ENCODE assay signal across 25 mouse cellular contexts in the genomic region with DNA sequence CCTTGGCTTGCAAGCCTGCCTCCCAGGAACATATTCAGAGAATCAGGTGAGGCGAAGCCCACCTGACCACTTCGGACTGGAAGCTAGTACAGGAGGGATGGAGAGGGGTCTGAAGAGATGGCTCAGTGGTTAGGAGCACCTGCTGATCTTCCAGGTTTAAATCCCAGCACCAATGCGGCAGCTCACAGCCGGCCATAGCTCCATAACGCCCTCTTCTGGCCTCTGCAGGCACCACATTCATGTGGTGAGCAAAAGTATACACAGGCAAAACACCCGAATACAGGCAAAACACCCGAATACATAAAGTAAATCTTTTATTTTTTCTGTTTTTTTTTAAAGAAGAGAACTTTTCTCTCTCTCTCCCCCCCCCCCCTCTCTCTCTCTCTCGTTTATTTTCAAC. TPM values are rescaled to one million over a fixed set of nuclear protein-coding genes. Genes with fewer than 3 reads are reported as not detected.
A peak's percentile ranks its signal among the peaks of the same experiment; 100 is the strongest.
DNase-seq lines count a peak whose midpoint lies in the region; ATAC-seq and TF ChIP-seq lines count a peak whose summit lies in the region.
"Had no signal": no experiment of that assay in that cellular context is flagged by ENCODE, and none has a peak within 500 bp of the region (broad histone marks: within the 10 kb centered on the region; RNA-seq: fewer than 3 reads in every experiment).

No protein-coding gene starts in this region.

- H3K4me3 ChIP-seq in forebrain, postnatal 0 days (ENCODE audit: low read depth, low read length) = no peak overlapping the region
- no peak overlapping the region for H3K4me3 ChIP-seq in forebrain, embryonic 13.5 days
- no peak overlapping the region for H3K4me3 ChIP-seq in liver, adult 2 months (ENCODE audit: insufficient read depth, low read depth, low read length)
- no peak overlapping the region for H3K4me3 ChIP-seq in liver, embryonic 11.5 days (ENCODE audit: low read depth, low read length)
- no peak overlapping the region for H3K4me3 ChIP-seq in CH12.LX (replicated peaks in 1 of 3; ENCODE audit: low read depth in 2 of 3, low read length in 2 of 3, poor library complexity in 1 of 3)
- no peak overlapping the region for H3K4me3 ChIP-seq in bone marrow macrophage, adult 2 months (ENCODE audit: insufficient read depth, low read length)
- no peak overlapping the region for H3K4me3 ChIP-seq in forebrain, embryonic 11.5 days (ENCODE audit: low read depth, low read length)
- H3K4me3 ChIP-seq in kidney, embryonic 16.5 days (ENCODE audit: low read length) = no peak overlapping the region
- H3K4me3 ChIP-seq: forebrain, embryonic 15.5 days; heart, embryonic 15.5 days; left cerebral cortex, adult 2 months; megakaryocyte, embryonic 14.5 days; midbrain, embryonic 15.5 days; myocyte; neural tube, embryonic 13.5 days; stomach, embryonic 15.5 days had no signal

- DNase-seq in forebrain, postnatal 0 days = no peak
- DNase-seq in liver, adult 2 months (ENCODE audit: extremely low read depth, low read depth, low spot score) = no peak
- no peak for DNase-seq in liver, embryonic 11.5 days (ENCODE audit: low spot score)
- DNase-seq in CH12.LX (ENCODE audit: extremely low read depth) = no peak
- DNase-seq in forebrain, embryonic 11.5 days (ENCODE audit: low spot score) = no peak

- TF ChIP-seq CTCF in forebrain, postnatal 0 days (IDR thresholded peaks at IDR 0.05; ENCODE audit: low read depth) = peak; percentile 11; the same call in 1 of the 2 replicates
- peak; percentile 35 for TF ChIP-seq CTCF in liver, adult 2 months (IDR thresholded peaks at IDR 0.05; ENCODE audit: low read depth, low read length)
- TF ChIP-seq CTCF in CH12.LX (conservative IDR thresholded peaks at IDR 0.05 in 1 of 2, IDR thresholded peaks at IDR 0.05 in 1 of 2; ENCODE audit: low read depth in 2 of 2, low read length in 2 of 2) = peak; percentile 20 to 36; a peak in 3 of 4 replicates
- TF ChIP-seq CTCF in bone marrow macrophage, adult 2 months (IDR thresholded peaks at IDR 0.05; ENCODE audit: low read depth, low read length) = 0 out of 2 replicates have a peak, but pooled peaks have one; percentile 25

- H3K79me2 ChIP-seq in liver, adult 2 months (ENCODE audit: control insufficient read depth, insufficient read depth, low read length) = no peaks in the 10 kb centered on the region
- no peaks in the 10 kb centered on the region for H3K79me2 ChIP-seq in CH12.LX (replicated peaks; ENCODE audit: control insufficient read depth, extremely low read depth, insufficient read depth, poor library complexity, severe bottlenecking)

- WGBS in forebrain, postnatal 0 days = 64% methylated on average over 8 of the region's 8 CpGs
- WGBS in forebrain, embryonic 13.5 days = 65% methylated on average over 8 of the region's 8 CpGs
- 80% methylated on average over 8 of the region's 8 CpGs for WGBS in liver, adult 2 months
- 64% methylated on average over 8 of the region's 8 CpGs for WGBS in liver, embryonic 11.5 days
- 59% methylated on average over 8 of the region's 8 CpGs for WGBS in forebrain, embryonic 11.5 days
- 71% methylated on average over 8 of the region's 8 CpGs for WGBS in kidney, embryonic 16.5 days

- in situ Hi-C loops in CH12.LX (cut with MboI; ENCODE audit: low pct_ligation_motif_present, low pct_unique_long_range_greater_than_20kb, low sequenced_read_pairs) = no loop called here

- no peak for TF ChIP-seq RAD21 in CH12.LX (IDR thresholded peaks at IDR 0.05; ENCODE audit: low read depth, low read length)

- no peaks in the 10 kb centered on the region for H3K27me3 ChIP-seq in forebrain, postnatal 0 days (ENCODE audit: insufficient read depth, low read length)
- H3K27me3 ChIP-seq in forebrain, embryonic 13.5 days = peaks cover 8% of the 10 kb centered on the region; the same call in 1 of the 2 replicates
- no peaks in the 10 kb centered on the region for H3K27me3 ChIP-seq in liver, adult 2 months (ENCODE audit: control insufficient read depth, insufficient read depth, low read length)
- H3K27me3 ChIP-seq in liver, embryonic 11.5 days (replicated peaks; ENCODE audit: control insufficient read depth, insufficient read depth, low read length) = no peaks in the 10 kb centered on the region
- peaks cover 53% of the 10 kb centered on the region for H3K27me3 ChIP-seq in CH12.LX (replicated peaks)
- no peaks in the 10 kb centered on the region for H3K27me3 ChIP-seq in forebrain, embryonic 11.5 days (ENCODE audit: control insufficient read depth, insufficient read depth, low read length)
- no peaks in the 10 kb centered on the region; the same call in 1 of the 2 replicates for H3K27me3 ChIP-seq in kidney, embryonic 16.5 days (ENCODE audit: insufficient read depth, low read length)
- H3K27me3 ChIP-seq: forebrain, embryonic 15.5 days; heart, embryonic 15.5 days; Patski; stomach, embryonic 15.5 days had no signal

- H3K36me3 ChIP-seq in forebrain, postnatal 0 days (ENCODE audit: insufficient read depth) = no peaks in the 10 kb centered on the region
- no peaks in the 10 kb centered on the region for H3K36me3 ChIP-seq in forebrain, embryonic 13.5 days (ENCODE audit: poor library complexity, severe bottlenecking)
- H3K36me3 ChIP-seq in liver, adult 2 months (ENCODE audit: control insufficient read depth, insufficient read depth, low read length) = no peaks in the 10 kb centered on the region
- no peaks in the 10 kb centered on the region for H3K36me3 ChIP-seq in liver, embryonic 11.5 days (ENCODE audit: control insufficient read depth, insufficient read depth, low read length)
- no peaks in the 10 kb centered on the region for H3K36me3 ChIP-seq in CH12.LX (replicated peaks in 1 of 2; ENCODE audit: control insufficient read depth in 1 of 2, insufficient read depth in 1 of 2, low read length in 1 of 2)
- H3K36me3 ChIP-seq in forebrain, embryonic 11.5 days (ENCODE audit: control insufficient read depth, insufficient read depth, low read length) = no peaks in the 10 kb centered on the region
- no peaks in the 10 kb centered on the region for H3K36me3 ChIP-seq in kidney, embryonic 16.5 days (ENCODE audit: insufficient read depth, low read length)
- H3K36me3 ChIP-seq: forebrain, embryonic 15.5 days; heart, embryonic 15.5 days; midbrain, embryonic 15.5 days; neural tube, embryonic 13.5 days; stomach, embryonic 15.5 days had no signal

- ATAC-seq in forebrain, postnatal 0 days = no peak
- no peak for ATAC-seq in forebrain, embryonic 13.5 days
- no peak for ATAC-seq in liver, embryonic 11.5 days (replicated peaks; ENCODE audit: low FRiP score)
- ATAC-seq in forebrain, embryonic 11.5 days (replicated peaks; ENCODE audit: low FRiP score) = no peak
- no peak for ATAC-seq in kidney, embryonic 16.5 days (ENCODE audit: low FRiP score, low TSS enrichment)
- ATAC-seq: midbrain, embryonic 15.5 days; Patski had no signal

- H3K4me2 ChIP-seq in forebrain, postnatal 0 days (ENCODE audit: low read depth) = no peak overlapping the region
- H3K4me2 ChIP-seq in forebrain, embryonic 13.5 days = no peak overlapping the region
- no peak overlapping the region for H3K4me2 ChIP-seq in liver, embryonic 11.5 days
- H3K4me2 ChIP-seq in CH12.LX (ENCODE audit: insufficient read depth, low read depth, poor library complexity, severe bottlenecking) = no peak overlapping the region
- no peak overlapping the region for H3K4me2 ChIP-seq in forebrain, embryonic 11.5 days (ENCODE audit: low read depth, low read length, severe bottlenecking)
- H3K4me2 ChIP-seq in kidney, embryonic 16.5 days (replicated peaks; ENCODE audit: low read depth, low read length) = no peak overlapping the region
- H3K4me2 ChIP-seq: forebrain, embryonic 15.5 days; heart, embryonic 15.5 days; midbrain, embryonic 15.5 days; neural tube, embryonic 13.5 days; stomach, embryonic 15.5 days had no signal

- no peak for TF ChIP-seq EP300 in CH12.LX (IDR thresholded peaks at IDR 0.05; ENCODE audit: low read length)

- no peaks in the 10 kb centered on the region for H3K4me1 ChIP-seq in forebrain, postnatal 0 days (ENCODE audit: insufficient read depth)
- 0 out of 2 replicates have a peak, but pooled peaks cover 4% of the 10 kb centered on the region for H3K4me1 ChIP-seq in forebrain, embryonic 13.5 days
- H3K4me1 ChIP-seq in liver, adult 2 months (ENCODE audit: control insufficient read depth, insufficient read depth, low read length) = no peaks in the 10 kb centered on the region
- H3K4me1 ChIP-seq in liver, embryonic 11.5 days (replicated peaks; ENCODE audit: control insufficient read depth, insufficient read depth, low read length) = peaks cover under 1% of the 10 kb centered on the region
- H3K4me1 ChIP-seq in CH12.LX (ENCODE audit: control insufficient read depth in 1 of 2, insufficient read depth in 2 of 2) = peaks cover 1 to 20% of the 10 kb centered on the region in 2 experiments; a peak in 3 of 4 replicates
- peaks cover 7% of the 10 kb centered on the region for H3K4me1 ChIP-seq in bone marrow macrophage, adult 2 months (ENCODE audit: control insufficient read depth, insufficient read depth, low read length)
- peaks cover under 1% of the 10 kb centered on the region; the same call in 1 of the 2 replicates for H3K4me1 ChIP-seq in forebrain, embryonic 11.5 days (replicated peaks; ENCODE audit: control insufficient read depth, insufficient read depth, low read length)
- peaks cover 10% of the 10 kb centered on the region; the same call in 1 of the 2 replicates for H3K4me1 ChIP-seq in kidney, embryonic 16.5 days (ENCODE audit: insufficient read depth, low read length)

- no peak overlapping the region for H3K27ac ChIP-seq in forebrain, postnatal 0 days (ENCODE audit: low read depth, low read length)
- no peak overlapping the region for H3K27ac ChIP-seq in forebrain, embryonic 13.5 days
- no peak overlapping the region for H3K27ac ChIP-seq in liver, adult 2 months (replicated peaks; ENCODE audit: insufficient read depth, low read depth, low read length)
- no peak overlapping the region for H3K27ac ChIP-seq in liver, embryonic 11.5 days (ENCODE audit: low read depth, low read length)
- H3K27ac ChIP-seq in CH12.LX (ENCODE audit: insufficient read depth, low read depth) = no peak overlapping the region
- H3K27ac ChIP-seq in bone marrow macrophage, adult 2 months (ENCODE audit: insufficient read depth, low read depth, low read length) = no peak overlapping the region
- no peak overlapping the region for H3K27ac ChIP-seq in forebrain, embryonic 11.5 days (ENCODE audit: low read depth, low read length)
- H3K27ac ChIP-seq in kidney, embryonic 16.5 days (ENCODE audit: low read length) = no peak overlapping the region
- H3K27ac ChIP-seq: forebrain, embryonic 15.5 days; heart, embryonic 15.5 days; kidney, postnatal 0 days; left cerebral cortex, adult 2 months; midbrain, embryonic 15.5 days; neural tube, embryonic 13.5 days; stomach, embryonic 15.5 days had no signal

- dilution Hi-C loops in CH12.LX (cut with MboI; ENCODE audit: extremely low pct_ligation_motif_present, extremely low pct_unique_long_range_greater_than_20kb, low sequenced_read_pairs) = no loop called here

- no peaks in the 10 kb centered on the region for H3K9me3 ChIP-seq in forebrain, postnatal 0 days (ENCODE audit: low read length)
- H3K9me3 ChIP-seq in forebrain, embryonic 13.5 days (replicated peaks) = no peaks in the 10 kb centered on the region
- H3K9me3 ChIP-seq in liver, embryonic 11.5 days (ENCODE audit: control insufficient read depth, low read length) = no peaks in the 10 kb centered on the region
- no peaks in the 10 kb centered on the region for H3K9me3 ChIP-seq in CH12.LX (replicated peaks; ENCODE audit: low read length)
- no peaks in the 10 kb centered on the region for H3K9me3 ChIP-seq in forebrain, embryonic 11.5 days (ENCODE audit: control insufficient read depth, low read length)
- H3K9me3 ChIP-seq in kidney, embryonic 16.5 days (ENCODE audit: low read length) = no peaks in the 10 kb centered on the region
- H3K9me3 ChIP-seq: forebrain, embryonic 15.5 days; heart, embryonic 15.5 days; megakaryocyte, embryonic 14.5 days; midbrain, embryonic 15.5 days; neural tube, embryonic 13.5 days; stomach, embryonic 15.5 days had no signal

- no peak for TF ChIP-seq POLR2A in liver, adult 2 months (IDR thresholded peaks at IDR 0.05; ENCODE audit: extremely low read depth, insufficient read depth, low read length)
- TF ChIP-seq POLR2A in CH12.LX (IDR thresholded peaks at IDR 0.05; ENCODE audit: low read depth, low read length) = no peak
- TF ChIP-seq POLR2A in bone marrow macrophage, adult 2 months (IDR thresholded peaks at IDR 0.05; ENCODE audit: borderline replicate concordance, low read depth, low read length) = no peak

- H3K9ac ChIP-seq in forebrain, postnatal 0 days = no peak overlapping the region
- no peak overlapping the region for H3K9ac ChIP-seq in forebrain, embryonic 13.5 days
- H3K9ac ChIP-seq in liver, adult 2 months (ENCODE audit: low read depth, low read length) = no peak overlapping the region
- H3K9ac ChIP-seq in liver, embryonic 11.5 days (ENCODE audit: low read depth, low read length) = no peak overlapping the region
- H3K9ac ChIP-seq in CH12.LX (ENCODE audit: insufficient read depth, low read depth) = no peak overlapping the region
- no peak overlapping the region for H3K9ac ChIP-seq in forebrain, embryonic 11.5 days (ENCODE audit: low read length)
- no peak overlapping the region for H3K9ac ChIP-seq in kidney, embryonic 16.5 days (replicated peaks; ENCODE audit: low read length)
- H3K9ac ChIP-seq: forebrain, embryonic 15.5 days; heart, embryonic 15.5 days; midbrain, embryonic 15.5 days; neural tube, embryonic 13.5 days; stomach, embryonic 15.5 days had no signal

RNA-seq across cellular contexts. Expression of a gene that starts 15.6 kb away (rescaled TPM):
- total RNA-seq in forebrain, postnatal 0 days (2014; rRNA removed) = 1.5 and 2.2 TPM in 2 replicates
- 3.1 and 3.9 TPM in 2 replicates for polyA plus RNA-seq in forebrain, postnatal 0 days (2015; fragmentation: Nextera tagmentation; extraction: Ambion mirVana)
- polyA plus RNA-seq in forebrain, embryonic 13.5 days (2015; fragmentation: Nextera tagmentation; extraction: Ambion mirVana) = 1.7 and 2.6 TPM in 2 replicates
- 240 and 251 TPM in 2 replicates for total RNA-seq in liver, adult 2 months (2014; rRNA removed)
- polyA plus RNA-seq in liver, adult 2 months (2012; rRNA removed) = 155 and 168 TPM in 2 replicates
- 103 TPM in 2 replicates for polyA plus RNA-seq in liver, embryonic 11.5 days (2014; fragmentation: Nextera tagmentation; extraction: Ambion mirVana)
- total RNA-seq in CH12.LX (2012; rRNA removed) = not detected in 2 replicates
- not detected in 2 replicates for total RNA-seq in CH12.LX (2014; rRNA removed)
- not detected in 2 replicates for polyA plus RNA-seq in CH12.LX (2012; ENCODE audit: insufficient read length, low read depth)
- not detected in 2 replicates for polyA plus RNA-seq in bone marrow macrophage, adult 2 months (2012; ENCODE audit: insufficient read depth, insufficient read length, missing spikeins)
- polyA plus RNA-seq in forebrain, embryonic 11.5 days (2014; fragmentation: Nextera tagmentation; extraction: Ambion mirVana) = 16.2 and 19.2 TPM in 2 replicates
- 267 and 282 TPM in 2 replicates for polyA plus RNA-seq in kidney, embryonic 16.5 days (2015; fragmentation: Nextera tagmentation; extraction: Ambion mirVana)
- total RNA-seq: left cerebral cortex, postnatal 36 days had no signal
- polyA plus RNA-seq: activated CD4-positive, CD25-positive, alpha-beta regulatory T cell, adult 4 months had no signal

RNA-seq across cellular contexts. Expression of a gene that starts 34.6 kb away (rescaled TPM):
- not detected in 2 replicates for total RNA-seq in forebrain, postnatal 0 days (2014; rRNA removed)
- polyA plus RNA-seq in forebrain, postnatal 0 days (2015; fragmentation: Nextera tagmentation; extraction: Ambion mirVana) = not detected in 2 replicates
- polyA plus RNA-seq in forebrain, embryonic 13.5 days (2015; fragmentation: Nextera tagmentation; extraction: Ambion mirVana) = not detected in 2 replicates
- total RNA-seq in liver, adult 2 months (2014; rRNA removed) = not detected in 2 replicates
- polyA plus RNA-seq in liver, adult 2 months (2012; rRNA removed) = not detected in 2 replicates
- polyA plus RNA-seq in liver, embryonic 11.5 days (2014; fragmentation: Nextera tagmentation; extraction: Ambion mirVana) = not detected in 2 replicates
- not detected in 2 replicates for total RNA-seq in CH12.LX (2012; rRNA removed)
- total RNA-seq in CH12.LX (2014; rRNA removed) = not detected in 2 replicates
- not detected in 2 replicates for polyA plus RNA-seq in CH12.LX (2012; ENCODE audit: insufficient read length, low read depth)
- polyA plus RNA-seq in bone marrow macrophage, adult 2 months (2012; ENCODE audit: insufficient read depth, insufficient read length, missing spikeins) = not detected in 2 replicates
- polyA plus RNA-seq in forebrain, embryonic 11.5 days (2014; fragmentation: Nextera tagmentation; extraction: Ambion mirVana) = not detected in 2 replicates
- 0.06 and 0.16 TPM in 2 replicates for polyA plus RNA-seq in kidney, embryonic 16.5 days (2015; fragmentation: Nextera tagmentation; extraction: Ambion mirVana)
- total RNA-seq: adrenal gland, adult 8-10 months; gastrocnemius, postnatal 14 days; hematopoietic stem cell, adult 5-6 weeks; layer of hippocampus, postnatal 10 days; left cerebral cortex, adult 2 months; left cerebral cortex, postnatal 36 days had no signal
- polyA plus RNA-seq: activated CD4-positive, CD25-positive, alpha-beta regulatory T cell, adult 4 months; forebrain, embryonic 15.5 days; liver, embryonic 16.5 days; midbrain, embryonic 15.5 days; myocyte; neural tube, embryonic 13.5 days had no signal

RNA-seq across cellular contexts. Expression of a gene that starts 39.3 kb away (rescaled TPM):
- total RNA-seq in forebrain, postnatal 0 days (2014; rRNA removed) = 3.4 and 4.3 TPM in 2 replicates
- 7.0 and 9.5 TPM in 2 replicates for polyA plus RNA-seq in forebrain, postnatal 0 days (2015; fragmentation: Nextera tagmentation; extraction: Ambion mirVana)
- 2.4 and 6.3 TPM in 2 replicates for polyA plus RNA-seq in forebrain, embryonic 13.5 days (2015; fragmentation: Nextera tagmentation; extraction: Ambion mirVana)
- total RNA-seq in liver, adult 2 months (2014; rRNA removed) = 255 and 258 TPM in 2 replicates
- polyA plus RNA-seq in liver, adult 2 months (2012; rRNA removed) = 110 and 124 TPM in 2 replicates
- polyA plus RNA-seq in liver, embryonic 11.5 days (2014; fragmentation: Nextera tagmentation; extraction: Ambion mirVana) = 110 and 113 TPM in 2 replicates
- total RNA-seq in CH12.LX (2012; rRNA removed) (0.13 and 0.21 TPM in 2 replicates), CH12.LX (2014; rRNA removed) (not detected in 2 replicates)
- not detected in 2 replicates for polyA plus RNA-seq in CH12.LX (2012; ENCODE audit: insufficient read length, low read depth)
- polyA plus RNA-seq in bone marrow macrophage, adult 2 months (2012; ENCODE audit: insufficient read depth, insufficient read length, missing spikeins) = not detected in 2 replicates
- polyA plus RNA-seq in forebrain, embryonic 11.5 days (2014; fragmentation: Nextera tagmentation; extraction: Ambion mirVana) = 12.0 and 13.6 TPM in 2 replicates
- 216 and 223 TPM in 2 replicates for polyA plus RNA-seq in kidney, embryonic 16.5 days (2015; fragmentation: Nextera tagmentation; extraction: Ambion mirVana)
- polyA plus RNA-seq: activated CD4-positive, CD25-positive, alpha-beta regulatory T cell, adult 4 months; myocyte had no signal

RNA-seq across cellular contexts. Expression of a gene that starts 48.6 kb away (rescaled TPM):
- total RNA-seq in forebrain, postnatal 0 days (2014; rRNA removed) = 0.14 and 0.31 TPM in 2 replicates
- polyA plus RNA-seq in forebrain, postnatal 0 days (2015; fragmentation: Nextera tagmentation; extraction: Ambion mirVana) = 0.34 and 0.44 TPM in 2 replicates
- polyA plus RNA-seq in forebrain, embryonic 13.5 days (2015; fragmentation: Nextera tagmentation; extraction: Ambion mirVana) = 0.10 and 0.33 TPM in 2 replicates
- total RNA-seq in liver, adult 2 months (2014; rRNA removed) = 0.09 TPM in 1 of 2 replicates, not detected in the other
- polyA plus RNA-seq in liver, adult 2 months (2012; rRNA removed) = 0.04 and 0.10 TPM in 2 replicates
- polyA plus RNA-seq in liver, embryonic 11.5 days (2014; fragmentation: Nextera tagmentation; extraction: Ambion mirVana) = 0.08 TPM in 1 of 2 replicates, not detected in the other
- not detected in 2 replicates for total RNA-seq in CH12.LX (2012; rRNA removed)
- not detected in 2 replicates for total RNA-seq in CH12.LX (2014; rRNA removed)
- not detected in 2 replicates for polyA plus RNA-seq in CH12.LX (2012; ENCODE audit: insufficient read length, low read depth)
- polyA plus RNA-seq in bone marrow macrophage, adult 2 months (2012; ENCODE audit: insufficient read depth, insufficient read length, missing spikeins) = not detected in 2 replicates
- 0.12 TPM in 1 of 2 replicates, not detected in the other for polyA plus RNA-seq in forebrain, embryonic 11.5 days (2014; fragmentation: Nextera tagmentation; extraction: Ambion mirVana)
- 0.41 and 0.42 TPM in 2 replicates for polyA plus RNA-seq in kidney, embryonic 16.5 days (2015; fragmentation: Nextera tagmentation; extraction: Ambion mirVana)
- total RNA-seq: gastrocnemius, postnatal 14 days; hematopoietic stem cell, adult 5-6 weeks; left cerebral cortex, adult 2 months; left cerebral cortex, postnatal 36 days had no signal
- polyA plus RNA-seq: activated CD4-positive, CD25-positive, alpha-beta regulatory T cell, adult 4 months; liver, embryonic 16.5 days had no signal
